Mouse (Mus musculus) myocyte (in vitro differentiated cells): ENCODE results near the gene BC030870. TPM values are rescaled to one million over a fixed set of nuclear protein-coding genes. Genes with fewer than 3 reads are reported as not detected.

Experiments used
- H3K27me3 ChIP-seq: one replicate; pipeline ENCODE4 v1.6.1; 2011; ENCODE audit not compliant: control insufficient read depth, insufficient read depth, insufficient read length
- H3K36me3 ChIP-seq: one replicate; pipeline ENCODE4 v1.6.1; 2011; ENCODE audit not compliant: control insufficient read depth, insufficient read depth
- H3K4me2 ChIP-seq: one replicate; pipeline ENCODE4 v1.6.1; 2011; ENCODE audit warnings: low read depth, control low read depth
- H3K4me3 ChIP-seq: one replicate; pipeline ENCODE4 v1.5.1; 2011; ENCODE audit warnings: mild to moderate bottlenecking, control low read depth, moderate library complexity
- H3K79me2 ChIP-seq: one replicate; pipeline ENCODE4 v1.6.1; 2011; ENCODE audit not compliant: control insufficient read depth, insufficient read depth
- H3ac ChIP-seq: one replicate; pipeline ENCODE4 v1.6.1; 2011; ENCODE audit not compliant: control insufficient read depth, insufficient read length
- CEBPB ChIP-seq: IDR thresholded peaks from 2 replicates; pipeline ENCODE4 v1.6.1; 2011; ENCODE audit warnings: mild to moderate bottlenecking, moderate library complexity; ENCODE audit not compliant: poor library complexity, insufficient read depth, severe bottlenecking
- E2F4 ChIP-seq: IDR thresholded peaks from one replicate; pipeline ENCODE4 v1.6.1; 2011; ENCODE audit warnings: mild to moderate bottlenecking, control low read depth, moderate library complexity; ENCODE audit not compliant: insufficient read depth
- MAX ChIP-seq: IDR thresholded peaks from one replicate; pipeline ENCODE4 v1.6.1; 2011; ENCODE audit warnings: low read depth, mild to moderate bottlenecking, control low read depth
- MYOD1 ChIP-seq, 3 experiments: IDR thresholded peaks; one replicate each; pipeline ENCODE4 v1.6.1; 2011; ENCODE audit warnings: control low read depth in 2 of 3, low read depth in 2 of 3, mild to moderate bottlenecking in 2 of 3, moderate library complexity in 1 of 3; ENCODE audit not compliant: insufficient read length in 2 of 3, control insufficient read depth in 1 of 3
- MYOG ChIP-seq, 3 experiments: IDR thresholded peaks; one replicate each; pipeline ENCODE4 v1.6.1; 2011; ENCODE audit warnings: control low read depth in 2 of 3, low read depth in 2 of 3, mild to moderate bottlenecking in 2 of 3; ENCODE audit not compliant: insufficient read length in 2 of 3, control insufficient read depth in 1 of 3, insufficient read depth in 1 of 3
- POLR2A ChIP-seq: IDR thresholded peaks from one replicate; pipeline ENCODE4 v1.6.1; 2011; ENCODE audit warnings: low read depth, mild to moderate bottlenecking, control low read depth, moderate library complexity; ENCODE audit not compliant: insufficient read length
- POLR2AphosphoS2 ChIP-seq: IDR thresholded peaks from one replicate; pipeline ENCODE4 v1.6.1; 2011; ENCODE audit warnings: low read depth, control low read depth; ENCODE audit not compliant: insufficient read length
- REST ChIP-seq: IDR thresholded peaks from one replicate; pipeline ENCODE4 v1.6.1; 2011; ENCODE audit warnings: mild to moderate bottlenecking, control low read depth, moderate library complexity; ENCODE audit not compliant: insufficient read depth, insufficient read length
- SRF ChIP-seq: IDR thresholded peaks from one replicate; pipeline ENCODE4 v1.6.1; 2011; ENCODE audit warnings: low read depth; ENCODE audit not compliant: control insufficient read depth, insufficient read length
- TCF12 ChIP-seq: IDR thresholded peaks from one replicate; pipeline ENCODE4 v1.6.1; 2011; ENCODE audit warnings: mild to moderate bottlenecking, control low read depth; ENCODE audit not compliant: poor library complexity, insufficient read depth, severe bottlenecking
- TCF3 ChIP-seq: IDR thresholded peaks from one replicate; pipeline ENCODE4 v1.6.1; 2011; ENCODE audit warnings: low read depth, control low read depth; ENCODE audit not compliant: insufficient read length
- USF1 ChIP-seq: IDR thresholded peaks from one replicate; pipeline ENCODE4 v1.6.1; 2011; ENCODE audit warnings: low read depth, mild to moderate bottlenecking, control low read depth, moderate library complexity
- polyA plus RNA-seq: library from polyadenylated mRNA; unstranded; fragments of >200 nt; fragmentation: generic; extraction: Trizol; gene quantifications from one replicate; pipeline ENCODE4 v1.2.1, GENCODE M21; 2012; ENCODE audit warnings: missing spikeins

Gene BC030870
- polyA plus RNA-seq, 1 experiment: not detected

- H3K27me3 ChIP-seq: no peaks in the 10 kb centered on the region
- no peak overlapping the region for H3K4me2 ChIP-seq
- H3K36me3 ChIP-seq: no peaks in the 10 kb centered on the region
- TF ChIP-seq CEBPB: no peak
- no peak for TF ChIP-seq SRF
- TF ChIP-seq TCF12: no peak
- no peak for TF ChIP-seq MYOG (IDR thresholded peaks at IDR 0.05; ENCODE audit: control insufficient read depth in 1 of 3, insufficient read depth in 1 of 3, insufficient read length in 2 of 3, low read depth in 2 of 3)
- TF ChIP-seq USF1: no peak
- TF ChIP-seq MAX: no peak
- TF ChIP-seq TCF3: no peak
- no peak for TF ChIP-seq POLR2A
- no peaks in the 10 kb centered on the region for H3K79me2 ChIP-seq
- H3K4me3 ChIP-seq: no peak overlapping the region
- H3ac ChIP-seq: no peak overlapping the region
These were observed 41.2 kb downstream of the BC030870 start for GRCm38 (mm10) chr8:65088120-65088519.

- Histone ChIP-seq H3ac (no peak overlapping the region), H3K36me3 (no peaks in the 10 kb centered on the region), H3K79me2 (no peaks in the 10 kb centered on the region), H3K4me3 (no peak overlapping the region), H3K27me3 (no peaks in the 10 kb centered on the region), H3K4me2 (no peak overlapping the region)
- no peak for TF ChIP-seq POLR2AphosphoS2
- TF ChIP-seq POLR2A: no peak
- TF ChIP-seq MYOG (IDR thresholded peaks at IDR 0.05; ENCODE audit: control insufficient read depth in 1 of 3, insufficient read depth in 1 of 3, insufficient read length in 2 of 3, low read depth in 2 of 3): no peak
- TF ChIP-seq MYOD1 (IDR thresholded peaks at IDR 0.05; ENCODE audit: control insufficient read depth in 1 of 3, insufficient read length in 2 of 3, low read depth in 2 of 3): no peak
- TF ChIP-seq CEBPB: no peak
- TF ChIP-seq MAX: no peak
- TF ChIP-seq SRF: no peak
- TF ChIP-seq TCF3: no peak
- no peak for TF ChIP-seq TCF12
These were observed 41.7 kb downstream of the BC030870 start for GRCm38 (mm10) chr8:65087711-65088110.

- H3K4me2 ChIP-seq: no peak overlapping the region
- no peak overlapping the region for H3ac ChIP-seq
- no peaks in the 10 kb centered on the region for H3K36me3 ChIP-seq
- no peak overlapping the region for H3K4me3 ChIP-seq
- no peak for TF ChIP-seq TCF12
- no peak for TF ChIP-seq E2F4
- no peak for TF ChIP-seq CEBPB
- no peak for TF ChIP-seq POLR2AphosphoS2
- TF ChIP-seq MAX: no peak
- no peak for TF ChIP-seq SRF
- TF ChIP-seq REST: no peak
- no peak for TF ChIP-seq MYOG (IDR thresholded peaks at IDR 0.05; ENCODE audit: control insufficient read depth in 1 of 3, insufficient read depth in 1 of 3, insufficient read length in 2 of 3, low read depth in 2 of 3)
- TF ChIP-seq USF1: no peak
- TF ChIP-seq TCF3: no peak
- no peak for TF ChIP-seq MYOD1 (IDR thresholded peaks at IDR 0.05; ENCODE audit: control insufficient read depth in 1 of 3, insufficient read length in 2 of 3, low read depth in 2 of 3)
- TF ChIP-seq POLR2A: no peak
- no peaks in the 10 kb centered on the region for H3K79me2 ChIP-seq
- H3K27me3 ChIP-seq: no peaks in the 10 kb centered on the region
These were observed 43.7 kb downstream of the BC030870 start for GRCm38 (mm10) chr8:65085680-65086079.

- H3K27me3 ChIP-seq: no peaks in the 10 kb centered on the region
- no peak overlapping the region for H3K4me3 ChIP-seq
- no peaks in the 10 kb centered on the region for H3K79me2 ChIP-seq
- no peak overlapping the region for H3K4me2 ChIP-seq
- no peak for TF ChIP-seq POLR2A
- no peak for TF ChIP-seq MAX
- no peak for TF ChIP-seq POLR2AphosphoS2
- TF ChIP-seq SRF: no peak
- TF ChIP-seq MYOG (IDR thresholded peaks at IDR 0.05; ENCODE audit: control insufficient read depth in 1 of 3, insufficient read depth in 1 of 3, insufficient read length in 2 of 3, low read depth in 2 of 3): no peak
- TF ChIP-seq USF1: no peak
- TF ChIP-seq TCF12: no peak
- no peak for TF ChIP-seq CEBPB
- TF ChIP-seq TCF3: no peak
- no peak for TF ChIP-seq REST
- no peak overlapping the region for H3ac ChIP-seq
- no peaks in the 10 kb centered on the region for H3K36me3 ChIP-seq
These were observed 48.6 kb downstream of the BC030870 start for GRCm38 (mm10) chr8:65080731-65081130.

GRCm38 (mm10) chr8:65074733-65075132 is 54.6 kb downstream of the BC030870 start, which contains the start of gene Gm10663:
Gene Gm10663 (plus strand): TSS chr8:65075033.
- H3K4me2 ChIP-seq: no peak within 1 kb of the TSS
- H3K27me3 ChIP-seq: no peaks in the 10 kb centered on the region
- no peak within 1 kb of the TSS for H3K4me3 ChIP-seq
- no peak for TF ChIP-seq REST
- TF ChIP-seq MYOG (IDR thresholded peaks at IDR 0.05; ENCODE audit: control insufficient read depth in 1 of 3, insufficient read depth in 1 of 3, insufficient read length in 2 of 3, low read depth in 2 of 3): no peak
- TF ChIP-seq TCF3: no peak
- no peak for TF ChIP-seq SRF
- TF ChIP-seq MYOD1 (IDR thresholded peaks at IDR 0.05; ENCODE audit: control insufficient read depth in 1 of 3, insufficient read length in 2 of 3, low read depth in 2 of 3): no peak
- no peak for TF ChIP-seq TCF12
- TF ChIP-seq E2F4: no peak
- no peak for TF ChIP-seq POLR2AphosphoS2
- TF ChIP-seq MAX: no peak
- no peak within 1 kb of the TSS for H3ac ChIP-seq
- no peaks in the 10 kb centered on the region for H3K36me3 ChIP-seq
- no peaks in the 10 kb centered on the region for H3K79me2 ChIP-seq
